Mouse (Mus musculus): Measurements from ENCODE around the gene Nat14. TPM values are rescaled to one million over a fixed set of nuclear protein-coding genes. Genes with fewer than 3 reads are reported as not detected.
"Not testable (repeated sequence)": the region's sequence is repeated elsewhere in the genome, so short reads cannot be mapped to it uniquely, and the experiment has no call there.

Nat14 gene
- polyA plus RNA-seq (2012; fragmentation: generic; extraction: Trizol) = 2.7 TPM
- long read RNA-seq, experiment 1 = 0 reads
- long read RNA-seq, experiment 2 = 0 reads

DNA sequence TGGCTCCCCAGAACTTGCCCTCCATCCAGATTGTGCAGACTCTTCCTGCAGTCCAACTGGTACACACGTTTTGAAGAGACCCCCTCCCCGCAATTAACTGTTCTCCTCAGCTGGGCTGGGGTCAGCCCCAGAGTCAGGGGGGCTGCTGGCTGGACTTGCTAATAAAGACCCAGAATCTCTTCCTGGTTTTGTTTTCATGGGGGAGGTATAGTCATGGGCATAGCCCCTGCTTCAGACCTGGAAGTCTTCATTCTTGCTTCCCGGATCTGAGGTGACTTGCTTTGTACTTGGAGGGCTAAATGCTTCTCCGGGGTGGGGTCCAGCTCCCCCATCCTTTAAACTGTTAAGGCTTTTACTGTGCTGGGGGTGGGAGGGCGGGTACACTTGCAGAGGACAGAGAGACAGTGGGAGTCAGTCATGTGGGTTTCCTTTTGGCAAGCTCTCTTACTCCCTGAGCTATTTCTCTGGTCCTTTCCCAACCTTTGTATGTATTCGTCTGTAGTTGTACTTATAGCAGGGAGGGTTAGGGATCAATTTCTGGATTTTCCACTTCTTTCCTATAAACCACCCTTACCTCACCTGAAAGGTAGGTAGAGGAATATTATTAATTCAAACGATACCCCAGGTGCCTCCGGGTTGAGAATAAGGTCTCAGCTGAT is at the start of gene Nat14:
TSS of gene Nat14 (plus strand) at position 205 of the 659 bp plus-strand sequence.
- no peaks in the 10 kb centered on the region for H3K79me3 ChIP-seq (ENCODE audit: low read depth)
- H3K79me2 ChIP-seq (ENCODE audit: control insufficient read depth, insufficient read depth) = peaks cover 11% of the 10 kb centered on the region
- TF ChIP-seq FOSL1 (IDR thresholded peaks at IDR 0.05; ENCODE audit: insufficient read depth, low read length, poor library complexity, severe bottlenecking) (no peak), MYOD1 (IDR thresholded peaks at IDR 0.05; ENCODE audit: control insufficient read depth, insufficient read length, low read depth) (no peak), MAX (IDR thresholded peaks at IDR 0.05) (no peak), USF1 (IDR thresholded peaks at IDR 0.05; ENCODE audit: low read depth) (no peak), CEBPB (IDR thresholded peaks at IDR 0.05; ENCODE audit: low read depth) (no peak), CTCF (IDR thresholded peaks at IDR 0.05; ENCODE audit: control insufficient read depth, insufficient read depth, insufficient read length) (no peak), MYOG (IDR thresholded peaks at IDR 0.05; ENCODE audit: control insufficient read depth, extremely low read depth, insufficient read length) (no peak)
- no peak within 1 kb of the TSS for H3K4me3 ChIP-seq (ENCODE audit: insufficient read depth, poor library complexity, severe bottlenecking)
- peaks cover 14% of the 10 kb centered on the region for H3K36me3 ChIP-seq (ENCODE audit: control insufficient read depth, insufficient read depth)
- H3K27me3 ChIP-seq (ENCODE audit: control insufficient read depth, insufficient read depth, insufficient read length) = no peaks in the 10 kb centered on the region
- no peak within 1 kb of the TSS for H3ac ChIP-seq (ENCODE audit: control insufficient read depth, insufficient read length, low read depth)

DNA sequence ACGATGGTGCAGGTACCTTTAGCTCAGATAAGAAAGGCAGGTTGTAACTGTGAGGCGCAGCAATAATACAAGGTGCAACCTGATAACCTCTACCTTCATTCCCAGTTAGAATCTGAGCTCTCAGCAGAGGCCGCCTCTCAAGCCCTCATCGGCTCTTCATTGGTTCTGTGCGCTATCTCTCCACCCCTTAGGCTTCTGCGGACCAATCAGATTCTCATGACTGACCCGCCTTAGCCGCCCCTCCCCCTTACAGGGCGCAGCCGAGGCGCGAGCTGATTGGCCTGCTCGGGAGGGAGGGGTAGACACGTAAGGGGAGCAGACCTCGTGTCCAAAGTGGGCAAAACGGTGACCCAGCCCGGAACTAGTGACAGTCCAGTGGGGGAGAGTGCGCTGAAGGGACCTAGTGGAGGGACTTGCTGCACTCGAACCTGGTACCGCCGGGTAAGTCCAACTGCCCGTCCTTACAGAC is 45.0 kb upstream of the Nat14 start, which contains the start of gene Isoc2a:
TSS of gene Isoc2a (plus strand) at position 401 of the 469 bp plus-strand sequence.
- no peaks in the 10 kb centered on the region for H3K79me2 ChIP-seq (ENCODE audit: control insufficient read depth, insufficient read depth)
- no peak within 1 kb of the TSS for H3K4me3 ChIP-seq (ENCODE audit: insufficient read depth, poor library complexity, severe bottlenecking)
- H3K79me3 ChIP-seq (ENCODE audit: low read depth) = no peaks in the 10 kb centered on the region
- TF ChIP-seq CTCF (IDR thresholded peaks at IDR 0.05; ENCODE audit: control insufficient read depth, insufficient read depth, insufficient read length) = no peak
- TF ChIP-seq FOSL1 (IDR thresholded peaks at IDR 0.05; ENCODE audit: insufficient read depth, low read length, poor library complexity, severe bottlenecking) = no peak
- no peak for TF ChIP-seq USF1 (IDR thresholded peaks at IDR 0.05; ENCODE audit: low read depth)
- TF ChIP-seq CEBPB (IDR thresholded peaks at IDR 0.05; ENCODE audit: low read depth) = no peak
- no peak for TF ChIP-seq MYOD1 (IDR thresholded peaks at IDR 0.05; ENCODE audit: control insufficient read depth, insufficient read length, low read depth)
- TF ChIP-seq MAX (IDR thresholded peaks at IDR 0.05) = no peak
- no peaks in the 10 kb centered on the region for H3K36me3 ChIP-seq (ENCODE audit: control insufficient read depth, insufficient read depth)
- H3ac ChIP-seq (ENCODE audit: control insufficient read depth, insufficient read length, low read depth) = peak within 1 kb of the TSS; percentile 31
- H3K27me3 ChIP-seq (ENCODE audit: control insufficient read depth, insufficient read depth, insufficient read length) = no peaks in the 10 kb centered on the region

DNA sequence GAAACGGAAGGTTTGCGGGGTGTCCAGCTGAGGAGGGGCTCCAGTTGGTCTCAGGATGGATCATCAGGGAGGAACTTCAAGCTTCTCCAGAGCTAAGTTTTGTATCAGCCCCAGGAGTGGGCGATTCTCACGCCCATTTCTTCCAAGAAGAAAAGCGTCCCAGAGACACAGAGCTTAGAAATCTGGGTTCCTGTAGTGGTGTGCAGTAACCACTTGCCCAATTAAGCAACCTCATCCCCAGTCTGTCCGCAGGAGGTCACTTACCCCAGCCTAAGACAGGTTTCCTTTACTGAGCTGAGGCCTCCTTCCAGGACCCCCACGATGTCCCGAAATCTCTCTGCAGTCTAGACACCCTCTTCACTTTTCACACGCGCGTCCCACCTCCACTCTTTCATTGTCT is 44.6 kb upstream of the Nat14 start:
- no peaks in the 10 kb centered on the region for H3K36me3 ChIP-seq (ENCODE audit: control insufficient read depth, insufficient read depth)
- no peak for TF ChIP-seq MYOD1 (IDR thresholded peaks at IDR 0.05; ENCODE audit: control insufficient read depth, insufficient read length, low read depth)
- no peak for TF ChIP-seq CEBPB (IDR thresholded peaks at IDR 0.05; ENCODE audit: low read depth)

DNA sequence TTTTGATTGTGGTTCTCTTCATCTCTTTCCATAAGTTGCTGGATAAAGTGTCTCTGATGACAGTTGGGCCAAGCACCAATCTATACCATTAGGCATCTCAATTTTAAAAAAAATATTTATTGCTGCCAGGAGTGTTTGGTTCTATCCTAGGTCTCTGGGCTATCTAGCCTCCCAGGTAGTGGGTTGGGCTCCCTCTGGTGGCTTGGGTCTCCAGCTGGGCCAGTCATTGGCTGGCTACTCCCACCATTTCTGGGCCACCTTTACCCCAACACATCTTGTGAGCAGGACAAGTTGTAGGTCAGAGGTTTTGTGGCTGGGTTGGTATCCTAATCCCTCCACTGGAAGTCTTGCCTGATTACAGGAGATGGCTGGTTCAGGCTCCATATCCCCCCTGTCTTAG is 43.6 kb upstream of the Nat14 start:
- no peaks in the 10 kb centered on the region for H3K27me3 ChIP-seq (ENCODE audit: control insufficient read depth, insufficient read depth, insufficient read length)
- no peak for TF ChIP-seq MYOD1 (IDR thresholded peaks at IDR 0.05; ENCODE audit: control insufficient read depth, insufficient read length, low read depth)
- no peak for TF ChIP-seq FOSL1 (IDR thresholded peaks at IDR 0.05; ENCODE audit: insufficient read depth, low read length, poor library complexity, severe bottlenecking)
- no peak for TF ChIP-seq MYOG (IDR thresholded peaks at IDR 0.05; ENCODE audit: control insufficient read depth, extremely low read depth, insufficient read length)
- TF ChIP-seq USF1 (IDR thresholded peaks at IDR 0.05; ENCODE audit: low read depth) = no peak
- TF ChIP-seq MAX (IDR thresholded peaks at IDR 0.05) = no peak
- no peak for TF ChIP-seq CTCF (IDR thresholded peaks at IDR 0.05; ENCODE audit: control insufficient read depth, insufficient read depth, insufficient read length)
- no peak for TF ChIP-seq CEBPB (IDR thresholded peaks at IDR 0.05; ENCODE audit: low read depth)
- H3ac ChIP-seq (ENCODE audit: control insufficient read depth, insufficient read length, low read depth) = no peak overlapping the region
- no peaks in the 10 kb centered on the region for H3K36me3 ChIP-seq (ENCODE audit: control insufficient read depth, insufficient read depth)
- H3K79me2 ChIP-seq (ENCODE audit: control insufficient read depth, insufficient read depth) = no peaks in the 10 kb centered on the region
- no peaks in the 10 kb centered on the region for H3K79me3 ChIP-seq (ENCODE audit: low read depth)
- no peak overlapping the region for H3K4me3 ChIP-seq (ENCODE audit: insufficient read depth, poor library complexity, severe bottlenecking)

More for the DNA sequence above, 44.6 kb upstream of the Nat14 start:
- no peaks in the 10 kb centered on the region for H3K79me3 ChIP-seq (ENCODE audit: low read depth)
- no peaks in the 10 kb centered on the region for H3K27me3 ChIP-seq (ENCODE audit: control insufficient read depth, insufficient read depth, insufficient read length)
- H3K4me3 ChIP-seq (ENCODE audit: insufficient read depth, poor library complexity, severe bottlenecking) = no peak overlapping the region
- H3ac ChIP-seq (ENCODE audit: control insufficient read depth, insufficient read length, low read depth) = peak overlapping the region; percentile 31
- H3K79me2 ChIP-seq (ENCODE audit: control insufficient read depth, insufficient read depth) = no peaks in the 10 kb centered on the region

DNA sequence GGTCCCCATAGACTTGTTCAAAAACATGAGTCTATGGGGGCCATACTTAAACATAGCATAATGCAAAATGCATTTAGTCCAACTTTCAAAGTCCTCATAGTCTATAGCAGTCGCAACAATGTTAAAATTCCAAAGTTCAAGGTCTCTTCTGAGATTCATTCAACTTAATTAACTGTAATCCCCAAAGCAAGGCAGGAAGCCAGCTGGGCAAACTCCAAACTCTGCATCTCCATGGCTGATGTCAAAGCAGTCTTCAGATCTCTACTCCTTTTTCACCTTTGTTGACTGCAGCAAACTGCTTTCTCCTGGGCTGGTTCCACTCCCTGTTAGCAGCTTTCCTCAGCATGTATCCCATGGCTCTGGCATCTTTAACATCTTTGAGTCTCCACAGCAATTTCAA is 42.8 kb upstream of the Nat14 start:
- not testable (repeated sequence) for H3K79me2 ChIP-seq (ENCODE audit: control insufficient read depth, insufficient read depth); H3K27me3 ChIP-seq (ENCODE audit: control insufficient read depth, insufficient read depth, insufficient read length); H3ac ChIP-seq (ENCODE audit: control insufficient read depth, insufficient read length, low read depth); H3K36me3 ChIP-seq (ENCODE audit: control insufficient read depth, insufficient read depth); H3K79me3 ChIP-seq (ENCODE audit: low read depth); H3K4me3 ChIP-seq (ENCODE audit: insufficient read depth, poor library complexity, severe bottlenecking)

DNA sequence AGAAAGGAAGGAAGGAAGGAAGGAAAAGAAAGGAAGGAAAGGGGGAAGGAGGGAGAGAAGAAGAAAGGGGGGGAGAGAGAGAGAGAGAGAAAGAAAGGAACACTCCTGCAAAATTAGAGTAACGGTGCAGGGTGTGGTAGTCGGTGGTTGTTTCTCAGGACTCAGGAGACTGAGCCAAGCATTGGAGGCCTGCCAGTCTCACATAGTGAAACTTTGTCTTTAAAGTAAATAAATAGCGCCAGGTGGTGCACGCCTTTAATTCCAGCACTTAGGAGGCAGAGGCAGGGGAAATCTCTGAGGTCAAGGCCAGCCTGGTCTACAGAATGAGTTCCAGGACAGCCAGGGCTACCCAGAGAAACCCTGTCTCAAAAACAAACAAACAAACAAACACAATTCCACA is 35.1 kb upstream of the Nat14 start:
- no peaks in the 10 kb centered on the region for H3K36me3 ChIP-seq (ENCODE audit: control insufficient read depth, insufficient read depth)
- TF ChIP-seq MAX (IDR thresholded peaks at IDR 0.05) = no peak
- no peak for TF ChIP-seq CEBPB (IDR thresholded peaks at IDR 0.05; ENCODE audit: low read depth)
- H3K4me3 ChIP-seq (ENCODE audit: insufficient read depth, poor library complexity, severe bottlenecking) = no peak overlapping the region
- no peak overlapping the region for H3ac ChIP-seq (ENCODE audit: control insufficient read depth, insufficient read length, low read depth)
- no peaks in the 10 kb centered on the region for H3K79me2 ChIP-seq (ENCODE audit: control insufficient read depth, insufficient read depth)
- H3K27me3 ChIP-seq (ENCODE audit: control insufficient read depth, insufficient read depth, insufficient read length) = peaks cover under 1% of the 10 kb centered on the region
- H3K79me3 ChIP-seq (ENCODE audit: low read depth) = no peaks in the 10 kb centered on the region

All from C2C12 (cell line).